Mouse (Mus musculus) stomach, postnatal 0 days (tissue): ENCODE results near the gene Epha4. TPM values are rescaled to one million over a fixed set of nuclear protein-coding genes. Genes with fewer than 3 reads are reported as not detected.

ENCODE experiments used
- ATAC-seq: fragments of 200-750 bp; cut with Nextera tagmentation; 2 replicates; pipeline ENCODE4 v1.8.0; 2017; ENCODE audit not compliant: low FRiP score, low TSS enrichment
- DNase-seq: peaks from one replicate; pipeline ENCODE4 v3.0.0-alpha.2; 2016; ENCODE audit warnings: low spot score
- H3K27ac ChIP-seq: fragments of 300-500 bp; sonication (generic); replicated peaks from 2 replicates; pipeline ENCODE4 v1.5.1; 2014; ENCODE audit warnings: mild to moderate bottlenecking, control low read depth
- H3K27me3 ChIP-seq: fragments of 300-500 bp; sonication (generic); 2 replicates; pipeline ENCODE4 v1.6.1; 2014; ENCODE audit warnings: low read length; ENCODE audit not compliant: control insufficient read depth, insufficient read depth
- H3K36me3 ChIP-seq: fragments of 300-500 bp; sonication (generic); 2 replicates; pipeline ENCODE4 v1.6.1; 2014; ENCODE audit warnings: low read length, mixed read lengths; ENCODE audit not compliant: control insufficient read depth, insufficient read depth
- H3K4me1 ChIP-seq: fragments of 300-500 bp; sonication (generic); replicated peaks from 2 replicates; pipeline ENCODE4 v1.6.1; 2014; ENCODE audit warnings: antibody characterized with exemption; ENCODE audit not compliant: control insufficient read depth, insufficient read depth
- H3K4me2 ChIP-seq: fragments of 300-500 bp; sonication (generic); replicated peaks from 2 replicates; pipeline ENCODE4 v1.6.1; 2014; ENCODE audit warnings: low read depth, mild to moderate bottlenecking, control low read depth, moderate library complexity
- H3K4me3 ChIP-seq: fragments of 300-500 bp; sonication (generic); 2 replicates; pipeline ENCODE4 v1.5.1; 2014; ENCODE audit warnings: low read depth, low read length, control low read depth
- H3K9ac ChIP-seq: fragments of 300-500 bp; sonication (generic); 2 replicates; pipeline ENCODE4 v1.6.1; 2014; ENCODE audit warnings: mild to moderate bottlenecking, low read length, control low read depth, mixed read lengths
- H3K9me3 ChIP-seq: fragments of 300-500 bp; sonication (generic); 2 replicates; pipeline ENCODE4 v1.6.1; 2016; ENCODE audit warnings: low read length; ENCODE audit not compliant: control insufficient read depth
- CTCF ChIP-seq: IDR thresholded peaks from 2 replicates; pipeline ENCODE4 v1.5.1; 2016; ENCODE audit warnings: antibody characterized with exemption, low read depth, mild to moderate bottlenecking, moderate library complexity
- EP300 ChIP-seq: optimal IDR thresholded peaks from 2 replicates; pipeline ENCODE3; 2016; ENCODE audit warnings: antibody characterized with exemption
- WGBS: fragments of 180-500 bp; shearing (Covaris S2); extraction: QIAGEN DNeasy Blood & Tissue Kit; methylation state at CpG from one replicate; pipeline ENCODE4 v1.1.7; 2014; 5-methylcytosine and 5-hydroxymethylcytosine counted together
- polyA plus RNA-seq: library from polyadenylated mRNA; unstranded; fragments of >200 nt; fragmentation: Nextera tagmentation; extraction: Ambion mirVana; gene quantifications from 2 replicates; pipeline ENCODE4 v1.2.1, GENCODE M21; 2015

Gene Epha4
- polyA plus RNA-seq, 1 experiment from 2014 or later, result 5.4 TPM

DNA sequence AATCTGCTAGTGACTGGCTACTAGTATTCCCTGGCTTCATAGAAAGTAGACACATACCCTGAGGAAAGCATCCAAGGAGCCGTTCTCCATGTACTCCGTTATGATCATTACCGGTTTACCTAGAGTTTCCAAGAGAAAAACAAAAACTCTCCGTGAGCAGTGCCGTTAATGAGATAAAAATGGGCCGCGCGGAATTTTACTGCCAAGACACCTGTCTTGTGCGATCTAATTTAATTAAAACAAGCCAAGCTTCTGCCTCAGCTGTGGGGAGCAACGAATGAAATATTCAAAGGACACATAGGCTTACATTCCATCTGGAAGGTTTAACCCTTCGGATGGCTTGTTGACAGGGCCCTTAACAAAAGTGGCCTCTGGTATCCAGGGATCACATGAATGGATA lies 131.4 kb downstream of the Epha4 start:
- Histone ChIP-seq H3K27me3 (no peaks in the 10 kb centered on the region), H3K4me2 (no peak overlapping the region), H3K27ac (no peak overlapping the region), H3K9ac (no peak overlapping the region), H3K4me1 (no peaks in the 10 kb centered on the region), H3K36me3 (peaks cover 2% of the 10 kb centered on the region; the same call in 1 of the 2 replicates), H3K9me3 (no peaks in the 10 kb centered on the region), H3K4me3 (no peak overlapping the region)
- no peak for DNase-seq
- 87% methylated on average over 11 of the region's 11 CpGs for WGBS
- TF ChIP-seq CTCF, result no peak
- TF ChIP-seq EP300, result no peak
- ATAC-seq, result no peak

DNA sequence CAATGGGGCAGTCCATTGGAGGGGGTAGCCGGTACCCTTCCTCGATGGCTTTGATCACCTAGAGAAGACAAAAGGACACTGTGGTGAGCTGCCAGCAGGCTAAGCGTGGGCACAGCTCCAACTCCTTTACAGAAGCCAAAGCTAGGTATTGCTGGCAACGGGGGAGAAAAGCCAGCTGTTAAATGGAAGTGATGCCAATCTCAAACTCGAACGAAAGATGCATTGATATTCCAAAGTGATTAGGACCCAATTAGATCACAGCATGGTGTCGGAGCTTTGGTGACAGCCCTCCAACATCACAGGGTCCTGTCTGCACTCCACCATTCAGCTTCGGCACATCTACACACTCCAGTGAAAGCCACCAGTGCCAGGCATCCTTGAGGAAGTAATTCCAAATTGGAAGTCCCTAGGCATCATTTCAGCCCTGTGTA lies 137.3 kb downstream of the Epha4 start:
- DNase-seq (no peak), ATAC-seq (no peak)
- 0 out of 2 replicates have a peak, but pooled peaks cover 5% of the 10 kb centered on the region for H3K36me3 ChIP-seq
- H3K9ac ChIP-seq, result no peak overlapping the region
- H3K9me3 ChIP-seq, result no peaks in the 10 kb centered on the region
- no peak overlapping the region for H3K4me2 ChIP-seq
- H3K27me3 ChIP-seq, result no peaks in the 10 kb centered on the region
- 91% methylated on average over 8 of the region's 8 CpGs for WGBS
- no peak overlapping the region for H3K4me3 ChIP-seq
- H3K4me1 ChIP-seq, result no peaks in the 10 kb centered on the region
- no peak for TF ChIP-seq EP300
- no peak for TF ChIP-seq CTCF
- H3K27ac ChIP-seq, result no peak overlapping the region

DNA sequence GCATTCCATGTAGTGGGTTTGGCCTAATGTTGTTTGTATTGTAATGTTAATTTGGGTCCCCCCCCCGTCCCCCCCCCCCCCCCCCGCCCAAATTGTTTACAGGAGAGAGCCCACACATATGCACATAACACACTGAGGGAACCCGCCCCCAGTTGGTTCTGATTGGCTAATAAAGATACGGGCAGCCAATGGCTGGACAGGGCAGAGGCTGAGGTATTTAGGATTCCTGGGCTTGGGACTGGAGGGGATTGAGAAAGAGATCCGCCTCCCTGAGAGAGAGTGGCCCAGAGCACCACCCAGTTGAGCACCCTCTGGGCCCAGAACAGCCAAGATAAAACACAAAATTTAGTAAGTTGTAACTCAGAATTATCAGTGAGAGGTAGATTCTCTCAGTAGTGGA lies 140.8 kb downstream of the Epha4 start:
- 78% methylated on average over 4 of the region's 5 CpGs for WGBS
- Histone ChIP-seq H3K9me3 (no peaks in the 10 kb centered on the region), H3K36me3 (0 out of 2 replicates have a peak, but pooled peaks cover 5% of the 10 kb centered on the region), H3K4me2 (no peak overlapping the region), H3K9ac (no peak overlapping the region), H3K4me3 (no peak overlapping the region), H3K27me3 (no peaks in the 10 kb centered on the region), H3K27ac (no peak overlapping the region), H3K4me1 (no peaks in the 10 kb centered on the region)
- ATAC-seq, result no peak
- TF ChIP-seq CTCF (no peak), EP300 (no peak)
- DNase-seq, result no peak

DNA sequence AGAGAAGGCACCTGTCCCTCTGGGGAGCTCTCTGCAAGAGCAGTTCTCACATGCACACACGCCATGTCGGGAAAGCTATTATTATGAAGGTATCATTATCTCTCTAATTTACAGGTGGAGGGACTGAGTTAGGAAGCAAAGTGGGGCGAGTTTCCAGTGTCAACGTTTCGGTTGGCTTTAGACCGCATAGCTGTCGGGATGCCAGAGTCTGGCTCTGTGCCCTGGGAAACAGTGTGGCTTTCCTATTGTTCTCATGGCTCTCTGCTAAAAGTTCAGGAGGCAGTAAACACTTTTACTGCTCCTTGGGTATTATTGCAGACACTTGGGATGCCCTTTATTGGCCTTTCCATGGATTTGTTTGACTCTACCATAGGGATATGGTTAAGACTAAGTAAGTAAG lies 144.0 kb downstream of the Epha4 start:
- H3K27ac ChIP-seq, result no peak overlapping the region
- DNase-seq (no peak), ATAC-seq (no peak)
- no peaks in the 10 kb centered on the region for H3K27me3 ChIP-seq
- WGBS, result 76% methylated on average over 7 of the region's 7 CpGs
- H3K4me1 ChIP-seq, result no peaks in the 10 kb centered on the region
- H3K9ac ChIP-seq, result no peak overlapping the region
- 0 out of 2 replicates have a peak, but pooled peaks cover 3% of the 10 kb centered on the region for H3K36me3 ChIP-seq
- no peaks in the 10 kb centered on the region for H3K9me3 ChIP-seq
- H3K4me3 ChIP-seq, result no peak overlapping the region
- TF ChIP-seq EP300 (no peak), CTCF (no peak)
- no peak overlapping the region for H3K4me2 ChIP-seq

DNA sequence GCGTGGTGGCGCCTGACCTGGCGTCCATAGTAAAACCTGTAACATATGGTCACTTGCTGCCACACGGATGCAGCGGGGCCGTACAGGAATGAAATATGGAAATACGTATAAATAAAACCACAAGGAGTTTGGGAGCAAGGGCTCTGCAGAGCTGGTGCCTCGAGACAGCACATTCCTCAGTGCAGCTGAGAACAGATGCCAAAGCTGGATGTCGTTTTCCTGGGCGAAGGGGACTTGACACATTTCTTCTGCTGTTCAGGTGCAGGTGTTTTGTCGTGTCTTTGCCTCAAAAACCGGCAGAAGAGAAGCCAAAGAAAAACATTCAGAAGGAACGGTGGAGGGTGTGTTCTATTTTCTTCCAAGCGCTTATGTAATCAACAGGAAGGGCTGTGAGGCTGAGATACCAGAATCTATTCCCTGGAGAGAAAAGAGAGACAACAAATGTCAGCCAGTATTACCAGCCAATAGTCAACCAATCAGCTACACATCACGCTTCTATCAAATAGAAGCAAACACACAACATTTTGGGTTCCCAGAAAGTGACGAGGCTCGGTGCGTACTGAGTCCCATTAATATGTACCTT lies 145.5 kb downstream of the Epha4 start:
- no peak for DNase-seq
- Histone ChIP-seq H3K4me3 (no peak overlapping the region), H3K9ac (no peak overlapping the region), H3K27ac (no peak overlapping the region), H3K9me3 (no peaks in the 10 kb centered on the region), H3K4me1 (no peaks in the 10 kb centered on the region), H3K36me3 (0 out of 2 replicates have a peak, but pooled peaks cover 3% of the 10 kb centered on the region), H3K4me2 (no peak overlapping the region), H3K27me3 (no peaks in the 10 kb centered on the region)
- ATAC-seq, result no peak
- WGBS, result 69% methylated on average over 18 of the region's 18 CpGs
- TF ChIP-seq EP300, result no peak
- TF ChIP-seq CTCF, result no peak

DNA sequence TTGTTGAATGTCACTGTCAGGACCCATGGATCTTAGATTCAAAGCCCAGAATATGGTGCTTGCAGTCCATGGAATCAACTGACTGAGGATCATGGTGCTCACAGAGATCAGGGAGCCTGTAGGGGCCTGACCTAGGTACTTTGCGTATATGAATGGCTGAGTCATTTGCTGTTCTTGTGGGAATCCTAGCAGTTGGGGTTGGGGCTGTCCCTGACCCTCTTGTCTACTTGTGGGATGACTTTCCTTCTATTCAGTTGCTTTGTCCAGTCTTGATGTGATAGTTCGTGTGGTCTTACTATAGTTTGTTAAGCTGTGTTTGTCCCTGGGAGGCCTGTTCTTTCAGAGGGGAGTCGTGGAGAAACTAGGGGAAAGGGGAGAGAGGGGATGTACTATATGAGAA lies 149.0 kb downstream of the Epha4 start:
- no peak overlapping the region for H3K4me2 ChIP-seq
- ATAC-seq (no peak), DNase-seq (no peak)
- H3K4me1 ChIP-seq, result no peaks in the 10 kb centered on the region
- 79% methylated on average over 3 of the region's 3 CpGs for WGBS
- H3K9me3 ChIP-seq, result no peaks in the 10 kb centered on the region
- H3K36me3 ChIP-seq, result no peaks in the 10 kb centered on the region
- H3K27ac ChIP-seq, result no peak overlapping the region
- H3K27me3 ChIP-seq, result no peaks in the 10 kb centered on the region
- no peak overlapping the region for H3K4me3 ChIP-seq
- no peak overlapping the region for H3K9ac ChIP-seq
- TF ChIP-seq EP300 (no peak), CTCF (no peak)
